Mouse (Mus musculus) layer of hippocampus, postnatal 25 days (tissue): ENCODE measurements around the gene Mfsd5. TPM values are rescaled to one million over a fixed set of nuclear protein-coding genes. Genes with fewer than 3 reads are reported as not detected.

Experiments used
- DNase-seq, 2 experiments: peaks; one replicate each; pipeline ENCODE4 v3.0.0; 2022; ENCODE audit warnings: mixed read lengths in 2 of 2, low spot score in 1 of 2; ENCODE audit errors: extremely low spot score in 1 of 2
- total RNA-seq, 2 experiments: library from RNA; stranded (reverse); gene quantifications; 2 replicates each; pipeline ENCODE4 v1.2.3; 2021

The Mfsd5 gene
- total RNA-seq, 2 experiments from 2014 or later: 39.0 to 39.6 TPM

DNA sequence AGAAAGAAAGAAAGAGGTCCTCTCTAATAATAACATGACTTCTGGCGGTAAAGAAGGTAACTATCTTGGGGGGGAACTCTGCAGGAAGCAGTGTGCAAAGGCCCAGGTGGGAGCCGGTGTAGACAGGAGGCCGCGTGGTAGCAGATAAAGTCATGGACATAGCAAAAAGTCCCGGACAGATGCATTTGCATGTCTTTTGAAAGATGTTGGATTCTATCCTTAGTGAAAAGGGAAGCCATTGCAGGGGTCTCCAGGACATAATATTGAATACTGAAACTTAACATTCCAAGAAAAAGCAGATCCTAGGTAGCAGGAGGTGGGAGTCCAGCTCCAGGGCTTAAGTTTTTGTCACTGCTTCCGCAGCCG is 545 bp upstream of the Mfsd5 start:
- DNase-seq: no peak

DNA sequence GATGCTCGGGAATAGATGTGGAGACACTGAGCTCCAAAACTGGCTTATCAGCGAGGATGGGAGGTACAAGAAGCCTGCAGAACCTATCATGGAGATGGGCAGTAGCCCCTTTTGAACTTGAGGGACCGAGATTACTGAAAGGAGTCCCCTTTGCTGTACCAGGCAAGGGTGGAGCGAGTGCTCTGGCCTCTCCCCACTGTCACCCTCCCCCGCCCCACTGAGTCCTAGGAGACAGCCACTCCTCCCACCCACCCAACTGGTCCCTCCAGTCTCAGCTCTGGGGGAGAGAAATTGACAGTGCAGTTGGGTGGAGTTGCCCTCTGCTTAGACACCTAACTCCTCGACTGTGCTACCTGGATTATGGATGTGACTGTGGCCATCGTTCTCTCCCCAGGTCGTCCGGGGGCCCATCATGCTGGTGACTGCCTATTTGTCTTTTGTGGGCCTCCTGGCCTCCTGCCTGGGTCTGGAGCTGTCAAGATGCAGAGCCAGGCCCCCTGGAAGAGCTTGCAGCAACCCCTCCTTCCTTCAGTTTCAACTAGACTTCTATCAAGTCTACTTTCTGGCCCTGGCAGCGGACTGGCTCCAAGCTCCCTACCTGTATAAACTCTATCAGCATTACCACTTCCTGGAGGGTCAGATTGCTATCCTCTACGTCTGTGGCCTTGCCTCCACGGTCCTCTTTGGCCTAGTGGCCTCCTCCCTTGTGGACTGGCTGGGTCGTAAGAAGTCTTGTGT is 698 bp downstream of the Mfsd5 start:
- DNase-seq: no peak

DNA sequence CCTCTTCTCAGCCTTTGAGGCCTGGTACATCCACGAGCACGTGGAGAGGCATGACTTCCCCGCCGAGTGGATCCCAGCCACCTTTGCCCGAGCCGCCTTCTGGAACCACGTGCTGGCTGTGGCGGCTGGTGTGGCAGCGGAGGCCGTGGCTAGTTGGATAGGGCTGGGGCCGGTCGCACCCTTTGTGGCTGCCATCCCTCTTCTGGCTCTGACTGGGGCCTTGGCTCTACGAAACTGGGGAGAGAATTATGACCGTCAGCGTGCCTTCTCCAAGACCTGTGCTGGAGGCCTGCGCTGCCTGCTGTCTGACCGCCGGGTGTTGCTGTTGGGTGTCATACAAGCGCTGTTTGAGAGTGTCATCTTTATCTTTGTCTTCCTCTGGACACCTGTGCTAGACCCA is 1.4 kb downstream of the Mfsd5 start:
- DNase-seq: no peak

DNA sequence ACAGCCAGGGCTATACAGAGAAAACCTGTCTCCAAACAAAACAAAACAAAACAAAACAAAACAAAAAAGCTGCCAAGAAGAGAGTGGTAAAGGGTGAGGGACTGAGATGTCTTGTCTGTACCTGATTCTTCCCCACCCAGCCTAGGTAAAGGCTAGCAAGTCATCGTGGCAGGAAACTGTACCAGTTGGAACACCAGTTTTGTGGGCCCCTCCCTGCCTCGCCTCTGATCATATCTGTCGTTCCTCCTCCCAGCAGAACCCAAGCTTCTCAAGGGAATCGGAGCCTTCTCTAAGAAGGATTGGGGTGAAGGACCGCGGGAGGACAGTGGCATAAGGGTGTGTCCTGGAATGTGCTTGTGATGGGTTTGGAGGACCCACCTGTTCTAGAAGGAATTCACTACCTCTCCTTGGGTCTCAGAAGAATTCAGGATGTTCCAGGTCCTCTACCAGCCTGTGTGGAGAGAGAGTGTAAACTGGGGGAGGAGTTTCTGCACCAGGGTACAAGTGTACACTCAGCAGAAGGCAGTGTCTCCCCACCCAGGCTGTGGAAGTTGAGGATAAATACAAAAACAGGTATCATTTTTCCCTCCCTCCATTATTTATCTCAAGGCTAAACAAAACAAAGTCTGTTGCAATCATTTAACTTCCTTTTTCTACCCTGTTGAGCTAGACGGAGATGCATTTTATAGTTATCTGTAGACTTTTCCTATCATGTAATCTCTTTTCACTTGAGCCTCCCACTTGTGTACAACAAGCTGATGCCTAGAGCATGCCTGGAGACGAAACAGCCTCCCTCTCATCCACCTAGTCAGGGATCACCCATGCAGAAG is 3.4 kb downstream of the Mfsd5 start:
- DNase-seq: no peak

DNA sequence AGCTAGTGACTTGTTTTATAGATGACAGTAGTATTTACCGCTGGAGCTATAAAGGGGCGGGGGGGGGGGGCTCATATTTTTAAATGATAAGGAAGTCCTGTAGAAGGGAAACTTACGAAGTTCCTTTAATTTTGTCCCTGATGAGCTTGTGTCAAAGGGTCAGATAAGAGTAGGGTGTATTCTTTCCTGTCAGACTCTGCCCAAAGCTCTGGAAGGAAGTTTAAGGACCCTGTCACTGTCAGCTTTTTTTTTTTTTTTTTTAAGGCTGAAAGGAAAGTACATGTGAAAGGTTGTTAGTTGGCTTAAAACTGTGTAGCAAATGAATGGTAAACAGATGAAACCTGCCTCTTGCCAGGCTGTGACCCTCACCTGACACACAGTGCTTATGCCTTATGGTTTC is 4.4 kb downstream of the Mfsd5 start:
- no peak for DNase-seq

DNA sequence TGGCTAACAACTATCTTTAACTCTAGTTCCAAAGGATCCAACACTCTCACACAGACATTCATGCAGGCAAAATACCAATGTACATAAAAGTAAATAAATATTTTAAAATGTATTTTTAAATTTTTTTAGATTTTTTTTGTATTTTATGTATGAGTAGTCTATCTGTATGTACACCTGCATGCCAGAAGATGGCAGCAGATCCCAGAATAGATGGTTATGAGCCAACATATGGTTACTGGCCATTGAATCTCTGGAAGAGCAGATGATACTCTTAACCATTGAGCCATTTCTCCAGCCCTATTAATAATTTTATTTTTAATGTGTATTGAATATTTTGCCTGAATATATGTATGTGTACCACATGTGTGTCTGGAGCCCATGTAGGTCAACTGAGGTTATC is 8.1 kb downstream of the Mfsd5 start:
- peak in 1 of 2 experiments; percentile 24 for DNase-seq

DNA sequence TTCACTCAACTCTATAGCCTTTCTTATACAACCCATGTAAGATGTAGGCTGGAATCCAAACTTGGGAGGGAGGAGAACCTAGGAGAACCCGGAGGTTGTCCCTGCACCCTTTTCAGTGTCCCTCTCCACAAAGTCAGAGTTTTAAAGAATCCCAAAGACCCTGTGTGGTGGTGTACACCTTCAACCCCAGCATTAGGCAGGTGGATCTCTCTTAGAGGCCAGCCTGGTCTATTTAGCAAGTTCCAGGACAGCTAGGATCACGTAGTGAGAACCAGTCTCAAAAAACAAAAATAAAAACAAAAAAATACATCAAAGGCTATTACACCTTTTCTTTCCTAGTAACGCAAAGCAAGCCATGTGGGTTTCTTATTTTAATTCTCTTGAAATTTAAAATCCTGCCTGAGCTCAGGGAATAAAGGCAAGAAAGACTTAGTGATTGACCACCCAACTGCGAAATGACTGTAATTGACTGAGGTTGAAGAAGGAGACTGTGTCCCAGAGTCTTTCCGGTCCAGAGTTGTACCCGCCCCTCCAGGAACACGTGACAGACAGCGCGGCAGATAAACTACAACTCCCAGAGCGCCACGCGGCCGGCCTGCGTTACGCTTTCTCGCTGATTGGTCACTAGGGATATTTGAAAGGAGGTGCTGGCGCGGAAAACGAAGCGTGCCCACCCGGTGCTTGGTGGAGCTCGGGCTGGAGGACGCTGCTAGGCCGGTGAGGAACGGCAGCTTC is 16.5 kb downstream of the Mfsd5 start, which contains the start of gene Espl1:
Gene Espl1, plus strand, starts transcription at position 634 of the 735 bp plus-strand sequence.
- DNase-seq: peak; percentile 73 to 88

DNA sequence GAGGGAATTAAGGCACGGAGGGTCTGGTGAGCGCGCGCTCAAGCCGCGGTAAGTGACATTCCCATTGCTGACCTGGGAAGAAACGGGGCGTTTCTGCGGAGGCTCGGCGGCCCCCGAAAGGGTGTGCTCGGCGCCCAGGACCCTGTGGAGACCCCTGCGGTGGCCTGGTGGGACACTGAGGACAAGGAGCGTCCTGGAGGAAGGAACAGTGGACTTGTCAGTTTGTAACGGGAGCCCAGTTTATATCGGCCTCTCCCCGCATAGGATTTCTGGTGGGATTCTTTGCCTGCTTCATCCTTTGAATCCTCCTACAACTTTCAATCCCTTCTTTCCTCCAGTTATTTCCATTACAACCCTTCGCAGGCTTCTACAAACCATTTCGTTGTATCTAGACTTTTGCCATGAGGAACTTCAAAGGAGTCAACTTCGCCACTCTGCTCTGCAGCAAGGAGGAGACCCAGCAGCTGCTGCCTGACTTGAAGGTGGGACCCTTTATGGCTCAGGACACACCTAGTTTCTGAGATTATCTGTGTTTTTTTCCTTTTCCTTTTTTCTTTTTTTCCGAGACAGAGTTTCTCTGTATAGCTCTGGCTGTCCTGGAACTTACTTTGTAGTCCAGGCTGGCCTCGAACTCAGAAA is 17.2 kb downstream of the Mfsd5 start:
- DNase-seq: no peak

DNA sequence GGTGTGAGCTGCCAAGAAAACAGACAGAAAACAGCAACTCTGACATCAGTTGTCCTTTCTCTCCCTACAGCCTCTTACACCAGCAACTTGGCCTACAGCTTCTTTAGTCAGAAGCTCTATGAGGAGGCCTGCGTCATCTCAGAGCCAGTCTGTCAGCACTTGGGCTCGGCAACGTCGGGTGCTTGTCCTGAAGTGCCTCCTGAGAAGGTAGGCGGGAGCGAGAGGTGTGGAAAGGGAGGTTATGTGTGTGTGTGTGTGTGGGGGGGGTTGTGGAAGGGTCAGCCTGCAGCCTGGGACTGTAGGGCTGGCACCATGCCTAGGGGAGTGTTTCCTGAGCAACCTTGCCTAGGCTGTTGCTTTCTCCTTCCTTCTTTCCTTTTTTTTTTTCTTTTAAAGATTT is 23.3 kb downstream of the Mfsd5 start:
- no peak for DNase-seq

DNA sequence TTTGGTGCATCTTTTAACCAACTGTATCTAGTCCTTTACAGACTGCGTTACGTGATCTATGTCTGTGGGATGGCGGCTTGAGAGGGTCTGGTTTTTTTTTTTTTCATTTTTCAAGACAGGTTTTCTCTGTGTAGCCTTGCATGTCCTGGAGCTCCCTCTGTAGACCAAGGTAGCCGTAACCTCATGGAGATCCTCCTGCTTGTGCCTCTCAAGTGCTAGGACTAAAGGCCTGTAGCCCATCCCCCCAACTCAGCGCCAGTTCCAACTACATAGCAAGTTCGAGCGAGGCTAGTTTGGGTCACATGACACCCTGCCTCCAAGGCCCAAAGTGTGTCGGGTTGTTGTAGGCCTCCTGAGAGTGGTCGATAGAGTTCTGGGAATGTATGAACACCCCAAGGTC is 29.5 kb downstream of the Mfsd5 start:
- no peak for DNase-seq

DNA sequence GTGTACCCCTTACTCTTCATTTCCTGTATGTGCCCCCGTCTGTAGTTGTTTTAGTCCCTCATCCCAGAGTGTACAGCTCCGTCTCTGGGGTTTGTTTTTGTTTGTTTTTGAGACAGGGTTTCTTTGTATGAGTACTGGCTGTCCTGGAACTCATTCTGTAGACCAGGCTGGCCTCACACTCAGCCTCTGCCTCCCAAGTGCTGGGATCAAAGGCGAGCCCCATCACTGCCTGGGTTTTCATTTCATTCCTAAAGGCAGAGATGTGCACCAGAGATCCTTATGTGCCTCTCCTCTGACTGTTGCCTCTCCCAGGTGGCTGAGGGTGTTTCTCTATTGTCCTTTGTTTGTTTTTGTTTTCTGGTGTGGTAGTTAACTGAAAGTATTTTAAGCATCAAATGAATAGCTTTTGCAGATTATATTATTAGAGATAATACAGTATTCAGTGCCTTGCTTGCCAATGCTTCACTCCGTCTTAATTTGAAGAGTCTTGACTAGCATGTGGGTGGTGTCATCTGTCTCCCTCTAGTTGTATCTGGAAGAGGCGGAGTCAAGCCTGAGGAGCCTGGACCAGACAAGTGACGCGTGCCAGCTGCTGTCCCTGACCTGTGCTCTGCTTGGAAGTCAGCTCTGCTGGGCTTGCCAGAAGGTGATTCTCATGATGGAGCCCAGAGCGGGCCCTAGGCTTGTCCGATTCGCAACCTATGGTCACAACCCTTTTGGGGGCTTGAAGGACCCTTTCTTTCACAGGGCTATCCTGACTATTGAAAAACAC is 31.0 kb downstream of the Mfsd5 start:
- no peak for DNase-seq

DNA sequence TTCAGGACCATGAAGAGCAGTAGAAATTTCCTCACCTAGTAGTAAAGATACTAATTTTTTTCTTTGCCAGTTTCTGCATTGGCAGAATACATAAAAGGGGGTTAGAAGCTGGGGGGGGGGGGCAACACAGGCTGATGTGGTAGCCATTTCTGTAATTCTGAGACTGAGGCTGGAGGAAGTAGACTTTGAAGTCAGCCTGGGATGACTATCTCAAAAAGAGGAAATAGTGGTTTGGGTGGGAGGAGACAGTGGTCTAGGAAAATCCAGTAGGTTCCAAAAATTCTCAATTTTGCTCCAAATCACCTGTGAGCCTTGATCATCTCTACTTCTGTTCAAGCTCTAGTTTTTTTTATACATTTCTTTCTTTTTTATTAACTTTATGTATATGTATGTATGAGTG is 32.2 kb downstream of the Mfsd5 start:
- DNase-seq: no peak

DNA sequence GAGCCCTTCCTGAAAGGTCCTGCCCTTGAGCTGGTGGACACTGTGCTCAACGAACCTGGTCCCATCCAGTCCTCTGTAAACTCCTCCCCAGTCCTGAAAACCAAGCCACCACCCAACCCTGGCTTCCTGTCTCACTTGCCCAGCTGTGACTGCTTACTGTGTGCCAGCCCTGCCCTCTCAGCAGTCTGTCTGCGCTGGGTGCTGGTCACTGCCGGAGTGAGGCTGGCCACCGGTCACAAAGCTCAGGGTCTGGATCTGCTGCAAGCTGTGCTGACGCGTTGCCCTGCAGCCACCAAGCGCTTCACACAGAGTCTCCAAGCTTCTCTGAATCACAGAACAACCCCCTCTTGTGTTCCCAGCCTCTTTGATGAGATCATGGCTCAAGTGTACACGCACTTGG is 36.0 kb downstream of the Mfsd5 start:
- DNase-seq: no peak

DNA sequence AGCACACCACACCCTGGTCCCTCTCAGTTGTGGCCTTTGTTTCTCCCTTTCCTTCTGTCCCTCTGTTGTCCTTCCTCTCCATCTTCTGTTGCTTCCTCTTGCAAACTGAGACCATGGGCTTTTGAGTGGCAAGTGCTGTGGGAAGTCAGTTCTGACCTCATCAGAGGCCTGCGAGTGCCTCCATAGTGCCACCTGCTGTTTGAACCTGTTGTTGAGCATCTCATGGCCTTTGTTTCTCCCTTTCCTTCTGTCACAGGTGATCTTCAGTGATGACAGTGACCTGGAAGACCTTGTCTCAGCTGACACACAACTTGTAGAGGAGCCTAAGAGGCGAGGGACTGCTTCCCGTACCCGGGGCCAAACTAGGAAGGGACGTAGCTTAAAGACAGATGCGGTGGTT is 37.0 kb downstream of the Mfsd5 start:
- peak; percentile 41 to 73 for DNase-seq

DNA sequence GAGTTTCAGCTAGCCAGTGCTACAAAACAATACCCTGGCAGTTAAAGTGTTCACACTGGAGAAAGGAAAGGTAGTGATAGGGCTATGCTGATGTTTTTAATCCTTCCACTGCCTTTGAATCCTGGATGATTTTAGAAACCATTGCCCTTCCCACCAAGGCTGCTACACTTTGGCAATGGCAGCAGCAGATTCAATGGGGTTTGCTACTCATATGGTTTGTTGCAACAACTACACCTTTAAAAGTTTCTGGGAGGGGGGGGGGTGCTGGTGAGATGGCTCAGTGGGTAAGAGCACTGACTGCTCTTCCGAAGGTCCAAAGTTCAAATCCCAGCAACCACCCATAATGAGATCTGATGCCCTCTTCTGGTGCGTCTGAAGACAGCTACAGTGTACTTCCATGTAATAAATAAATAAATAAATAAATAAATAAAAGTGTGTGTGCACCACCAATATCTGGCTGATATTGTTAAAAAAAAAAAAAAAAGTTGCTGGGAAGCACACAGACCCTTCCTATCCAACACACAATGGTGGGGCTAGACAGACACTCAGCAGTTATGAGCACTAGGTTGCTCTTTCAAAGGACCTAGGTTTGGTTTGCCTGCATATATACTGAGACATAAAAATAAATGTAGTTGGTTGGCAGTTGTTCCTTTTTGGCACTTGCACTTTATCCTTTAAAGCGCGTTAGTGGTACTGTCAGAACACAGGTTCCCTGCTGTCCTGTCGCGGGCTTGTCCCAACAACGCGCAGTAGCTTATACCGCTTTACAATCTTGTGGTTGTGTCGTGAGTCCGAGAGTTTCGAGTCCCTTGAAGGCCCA is 45.6 kb downstream of the Mfsd5 start:
- no peak for DNase-seq

DNA sequence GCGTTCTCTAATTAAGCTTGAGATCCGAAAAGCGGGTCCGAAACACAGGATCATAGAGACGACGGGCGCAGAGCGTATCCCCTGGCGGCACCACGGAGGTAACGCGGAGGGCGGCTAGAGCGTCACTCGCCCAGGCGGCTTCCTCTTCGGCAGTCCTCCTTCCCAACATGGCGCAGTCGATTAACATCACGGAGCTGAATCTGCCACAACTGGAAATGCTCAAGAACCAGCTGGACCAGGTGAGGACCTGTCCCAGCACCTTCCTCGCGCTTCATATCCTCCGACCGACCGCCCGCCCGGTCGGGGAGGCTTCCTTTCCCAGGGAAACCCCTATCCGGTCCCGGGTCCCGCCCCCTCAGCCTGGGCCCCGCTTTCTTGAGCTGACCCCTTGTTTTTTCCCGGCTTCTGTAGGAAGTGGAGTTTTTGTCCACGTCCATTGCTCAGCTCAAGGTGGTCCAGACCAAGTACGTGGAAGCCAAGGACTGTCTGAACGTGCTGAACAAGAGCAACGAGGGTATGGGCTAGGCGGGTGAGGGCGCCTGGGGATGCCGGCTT is 46.8 kb downstream of the Mfsd5 start, which contains the start of gene Pfdn5:
Gene Pfdn5, plus strand, starts transcription at position 95 of the 555 bp plus-strand sequence.
- DNase-seq: peak; percentile 72 to 79

DNA sequence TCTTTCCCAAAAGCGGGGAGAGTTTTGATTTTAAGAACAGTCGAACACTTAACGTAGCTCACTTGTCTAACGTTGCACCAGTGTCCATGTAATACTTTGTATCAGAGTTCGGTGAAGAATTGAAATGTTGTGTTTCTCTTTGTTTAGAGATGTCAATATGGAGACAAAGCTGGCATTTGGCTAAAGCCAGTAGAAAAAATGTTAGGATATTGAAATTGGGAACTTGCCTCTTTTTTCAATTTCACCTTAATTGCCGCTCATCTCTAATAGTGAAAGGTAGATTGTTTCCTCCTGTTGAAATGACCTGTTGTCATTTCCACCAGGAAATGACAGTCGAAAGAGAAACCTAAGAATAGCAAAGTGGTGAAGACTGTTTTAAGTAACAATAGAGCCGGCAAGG is 47.6 kb downstream of the Mfsd5 start:
- no peak for DNase-seq
